Mouse (Mus musculus) spleen, adult 12 weeks (tissue): ENCODE data around the gene Nup35.
A peak's percentile ranks its signal among the peaks of the same experiment; 100 is the strongest.

ENCODE experiments used
- DNase-seq: peaks from one replicate; pipeline ENCODE4 v3.0.0; 2022; ENCODE audit warnings: low spot score

Nup35 gene

GRCm38 (mm10) chr2:80638364-80639241, 21.6 kb downstream of the Nup35 start:
- peak; percentile 81 for DNase-seq

GRCm38 (mm10) chr2:80639398-80639797, 22.4 kb downstream of the Nup35 start:
- no peak for DNase-seq

- DNase-seq = no peak
Observed at GRCm38 (mm10) chr2:80639864-80640263, 22.8 kb downstream of the Nup35 start.

- DNase-seq = no peak
Observed at GRCm38 (mm10) chr2:80661414-80661813, 44.4 kb downstream of the Nup35 start.

- DNase-seq = no peak
Observed at GRCm38 (mm10) chr2:80662682-80663081, 45.6 kb downstream of the Nup35 start.

- DNase-seq = no peak
Observed at GRCm38 (mm10) chr2:80667396-80667964, 50.4 kb downstream of the Nup35 start.

GRCm38 (mm10) chr2:80669868-80670666, 53.0 kb downstream of the Nup35 start:
- DNase-seq = no peak

- no peak for DNase-seq
Observed at GRCm38 (mm10) chr2:80678803-80679202, 61.8 kb downstream of the Nup35 start.

GRCm38 (mm10) chr2:80683727-80684239, 66.7 kb downstream of the Nup35 start:
- DNase-seq = no peak

GRCm38 (mm10) chr2:80684396-80685071, 67.5 kb downstream of the Nup35 start:
- DNase-seq = no peak

- DNase-seq = no peak
Observed at GRCm38 (mm10) chr2:80688261-80688660, 71.2 kb downstream of the Nup35 start.

- DNase-seq = no peak
Observed at GRCm38 (mm10) chr2:80707429-80707828, 90.4 kb downstream of the Nup35 start.
